Mouse (Mus musculus) lung, adult 2 months (tissue): Measurements from ENCODE around the gene Tfdp2. TPM values are rescaled to one million over a fixed set of nuclear protein-coding genes. Genes with fewer than 3 reads are reported as not detected.
"Not testable (repeated sequence)": the region's sequence is repeated elsewhere in the genome, so short reads cannot be mapped to it uniquely, and the experiment has no call there.

Experiments
- DNase-seq: peaks from one replicate; pipeline ENCODE4 v3.0.0; 2022
- H3K4me1 ChIP-seq: fragments of 200-500 bp; 2 replicates; pipeline ENCODE4 v1.6.1; 2011; ENCODE audit warnings: low read length; ENCODE audit not compliant: control insufficient read depth, insufficient read depth
- H3K4me3 ChIP-seq: fragments of 200-500 bp; replicated peaks from 2 replicates; pipeline ENCODE3; 2011; ENCODE audit warnings: low read depth, mild to moderate bottlenecking, control low read depth, low read length; ENCODE audit errors: extremely low read depth
- CTCF ChIP-seq: fragments of 200-500 bp; IDR thresholded peaks from 2 replicates; pipeline ENCODE4 v1.5.1; 2011; ENCODE audit warnings: mild to moderate bottlenecking, low read length, control low read depth; ENCODE audit not compliant: insufficient read depth
- POLR2A ChIP-seq: fragments of 200-500 bp; IDR thresholded peaks from 2 replicates; pipeline ENCODE4 v1.6.1; 2011; ENCODE audit warnings: low read depth, mild to moderate bottlenecking, control low read depth, low read length, borderline replicate concordance; ENCODE audit errors: extremely low read depth
- WGBS: fragments of 180-500 bp; shearing (Covaris S2); methylation state at CpG from one replicate; pipeline ENCODE4 v1.1.7; 2018; 5-methylcytosine and 5-hydroxymethylcytosine counted together
- polyA plus RNA-seq: library from polyadenylated mRNA; depleted of rRNA; stranded (reverse); fragments of >200 nt; gene quantifications from 2 replicates; pipeline ENCODE4 v1.2.3, GENCODE M21; 2012

The Tfdp2 gene
- polyA plus RNA-seq, 1 experiment = 19.5 TPM

- 90% methylated on average over 15 of the region's 15 CpGs for WGBS
- H3K4me3 ChIP-seq = no peak overlapping the region
- peaks cover 3% of the 10 kb centered on the region; the same call in 1 of the 2 replicates for H3K4me1 ChIP-seq
- no peak for DNase-seq
- TF ChIP-seq POLR2A = no peak
- TF ChIP-seq CTCF = no peak
Observed at GRCm38 (mm10) chr9:96322411-96323152, 126.5 kb downstream of the Tfdp2 start.

GRCm38 (mm10) chr9:96324502-96324901 is 128.4 kb downstream of the Tfdp2 start:
- 57% methylated on average over 4 of the region's 4 CpGs for WGBS
- no peak for TF ChIP-seq POLR2A
- TF ChIP-seq CTCF = no peak
- Histone ChIP-seq H3K4me1 (peaks cover 3% of the 10 kb centered on the region; the same call in 1 of the 2 replicates), H3K4me3 (no peak overlapping the region)
- no peak for DNase-seq

GRCm38 (mm10) chr9:96326496-96326923 is 130.4 kb downstream of the Tfdp2 start:
- Histone ChIP-seq H3K4me3 (no peak overlapping the region), H3K4me1 (peaks cover 3% of the 10 kb centered on the region; the same call in 1 of the 2 replicates)
- 24% methylated on average over 6 of the region's 6 CpGs for WGBS
- DNase-seq = no peak
- TF ChIP-seq POLR2A (no peak), CTCF (no peak)

- H3K4me1 ChIP-seq = peaks cover 3% of the 10 kb centered on the region; the same call in 1 of the 2 replicates
- TF ChIP-seq CTCF = no peak
- TF ChIP-seq POLR2A = no peak
- no peak for DNase-seq
- H3K4me3 ChIP-seq = no peak overlapping the region
- WGBS = 70% methylated on average over 4 of the region's 4 CpGs
Observed at GRCm38 (mm10) chr9:96328226-96328625, 132.2 kb downstream of the Tfdp2 start.

- no peak overlapping the region for H3K4me3 ChIP-seq
- H3K4me1 ChIP-seq = peaks cover 3% of the 10 kb centered on the region; the same call in 1 of the 2 replicates
- no peak for DNase-seq
- WGBS = 88% methylated on average over 5 of the region's 5 CpGs
- no peak for TF ChIP-seq CTCF
- no peak for TF ChIP-seq POLR2A
Observed at GRCm38 (mm10) chr9:96331146-96331545, 135.1 kb downstream of the Tfdp2 start.

- TF ChIP-seq POLR2A (no peak), CTCF (no peak)
- no peak overlapping the region for H3K4me3 ChIP-seq
- 91% methylated on average over 3 of the region's 3 CpGs for WGBS
- DNase-seq = no peak
- peaks cover 10% of the 10 kb centered on the region; the same call in 1 of the 2 replicates for H3K4me1 ChIP-seq
Observed at GRCm38 (mm10) chr9:96345750-96346149, 149.7 kb downstream of the Tfdp2 start.

- H3K4me1 ChIP-seq = peaks cover 12% of the 10 kb centered on the region
- DNase-seq = no peak
Observed at GRCm38 (mm10) chr9:96348885-96349284, 152.8 kb downstream of the Tfdp2 start.

GRCm38 (mm10) chr9:96350010-96350409 is 153.9 kb downstream of the Tfdp2 start:
- DNase-seq = peak; percentile 47
- no peak for TF ChIP-seq POLR2A
- peak; percentile 76 for TF ChIP-seq CTCF
- Histone ChIP-seq H3K4me3 (no peak overlapping the region), H3K4me1 (peaks cover 12% of the 10 kb centered on the region)
- 26% methylated on average over 4 of the region's 4 CpGs for WGBS

More at GRCm38 (mm10) chr9:96348885-96349284, 152.8 kb downstream of the Tfdp2 start:
- H3K4me3 ChIP-seq = no peak overlapping the region
- 80% methylated on average over 5 of the region's 5 CpGs for WGBS
- TF ChIP-seq CTCF (no peak), POLR2A (no peak)

GRCm38 (mm10) chr9:96350476-96350875 is 154.4 kb downstream of the Tfdp2 start:
- 29% methylated on average over 3 of the region's 3 CpGs for WGBS

GRCm38 (mm10) chr9:96351771-96352170 is 155.7 kb downstream of the Tfdp2 start:
- H3K4me1 ChIP-seq = peaks cover 23% of the 10 kb centered on the region
- DNase-seq, H3K4me3 ChIP-seq: not testable (repeated sequence)
- 84% methylated on average over 6 of the region's 6 CpGs for WGBS

More at GRCm38 (mm10) chr9:96350476-96350875, 154.4 kb downstream of the Tfdp2 start:
- DNase-seq = no peak
- no peak for TF ChIP-seq CTCF
- TF ChIP-seq POLR2A = no peak
- Histone ChIP-seq H3K4me1 (peaks cover 13% of the 10 kb centered on the region), H3K4me3 (no peak overlapping the region)
